Mouse (Mus musculus) adrenal gland, adult 2 months (tissue): ENCODE results near the gene Asl. TPM values are rescaled to one million over a fixed set of nuclear protein-coding genes. Genes with fewer than 3 reads are reported as not detected.
"Not testable (repeated sequence)": the region's sequence is repeated elsewhere in the genome, so short reads cannot be mapped to it uniquely, and the experiment has no call there.

Experiments used
- DNase-seq: peaks from one replicate; pipeline ENCODE4 v3.0.0; 2021
- polyA plus RNA-seq: library from polyadenylated mRNA; depleted of rRNA; stranded (reverse); fragments of >200 nt; gene quantifications from 2 replicates; pipeline ENCODE4 v1.2.3, GENCODE M21; 2012
- total RNA-seq, 2 experiments: library from RNA; stranded (reverse); gene quantifications; 2 replicates each; pipeline ENCODE4 v1.2.3; 2021

The Asl gene
- total and polyA plus RNA-seq, 3 experiments, result 92.5 to 115 (median 106) TPM

DNA sequence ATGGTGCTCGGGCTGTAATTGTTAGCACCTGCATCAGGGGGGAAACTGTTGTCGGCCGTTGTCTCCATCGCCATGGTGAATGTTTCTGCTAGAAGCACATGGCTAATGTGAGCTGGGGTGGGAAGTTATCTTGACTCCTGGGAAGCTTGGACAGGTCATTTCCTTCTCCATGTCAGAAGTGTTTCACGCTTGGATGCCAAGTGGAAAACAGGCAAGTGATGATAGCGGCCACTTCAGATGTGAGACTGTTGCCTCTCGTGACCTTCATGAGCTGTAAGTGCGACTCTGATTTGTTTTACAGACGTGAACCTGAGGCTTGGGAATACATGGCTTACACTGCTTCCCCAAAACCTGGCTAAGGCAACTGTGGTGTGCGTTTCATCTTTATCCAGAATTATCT is 17.5 kb upstream of the Asl start:
- DNase-seq, result no peak

DNA sequence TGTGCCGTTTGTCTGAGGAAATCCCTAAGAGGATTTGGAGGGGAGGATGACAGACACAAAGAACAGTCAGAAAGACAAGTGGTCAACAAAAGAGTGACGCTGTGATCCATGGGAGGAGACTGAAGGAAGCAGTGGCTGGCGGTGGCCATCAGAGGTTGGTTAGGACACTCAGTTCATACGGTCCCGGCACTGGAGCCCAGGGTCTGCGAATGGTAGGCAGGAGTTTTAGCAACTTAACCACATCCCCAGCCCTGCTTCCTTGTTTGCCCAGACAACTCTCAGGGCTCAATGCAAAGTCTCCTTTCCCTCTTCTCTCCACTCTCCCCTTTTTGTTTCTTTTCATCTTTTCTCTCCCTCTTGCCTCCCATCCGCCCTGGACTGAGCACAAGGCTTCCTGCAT is 17.1 kb upstream of the Asl start:
- no peak for DNase-seq

DNA sequence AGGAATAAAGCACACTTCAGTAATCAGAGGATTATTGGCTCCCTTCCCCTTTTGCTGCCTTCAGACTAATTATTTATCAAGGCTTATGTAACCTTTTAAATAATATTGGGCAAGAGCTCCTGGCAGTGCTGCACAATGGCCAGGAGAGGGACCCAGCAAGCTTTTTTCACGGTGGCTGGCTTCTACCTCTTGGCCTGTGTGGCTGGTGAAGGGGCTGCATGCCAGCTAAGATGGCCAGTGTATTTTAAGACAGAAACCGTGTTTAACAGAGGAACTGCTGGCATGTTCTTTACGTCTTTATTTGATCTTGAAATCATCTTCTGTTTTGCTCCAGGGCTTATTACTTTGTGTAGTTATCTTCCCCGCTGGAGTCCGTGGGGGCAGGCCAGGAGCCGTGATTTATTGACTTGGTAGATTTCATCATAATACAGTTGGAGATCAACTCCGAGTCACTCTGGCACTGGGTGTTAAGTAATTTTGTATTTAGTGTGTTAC is 15.2 kb upstream of the Asl start:
- DNase-seq, result peak; percentile 75

DNA sequence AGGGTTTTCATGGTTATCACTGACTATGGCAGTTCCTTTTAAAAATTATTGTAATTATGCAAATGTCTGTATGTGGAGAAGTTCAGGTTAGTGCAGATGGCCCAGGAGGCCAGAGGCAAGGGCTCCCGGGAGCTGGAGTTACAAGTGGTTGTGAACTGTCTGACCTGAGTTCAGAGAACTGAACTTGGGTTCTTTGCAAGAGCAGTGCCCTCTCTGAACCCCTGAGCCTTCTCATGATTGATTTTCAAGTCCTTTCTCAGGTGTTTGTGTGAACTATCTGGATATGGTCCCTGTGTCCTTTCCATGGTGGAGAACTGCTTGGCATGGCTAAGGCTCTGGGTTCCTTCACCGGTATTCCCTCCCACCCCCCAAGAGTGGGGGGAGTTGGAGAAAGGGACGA is 14.7 kb upstream of the Asl start:
- no peak for DNase-seq

DNA sequence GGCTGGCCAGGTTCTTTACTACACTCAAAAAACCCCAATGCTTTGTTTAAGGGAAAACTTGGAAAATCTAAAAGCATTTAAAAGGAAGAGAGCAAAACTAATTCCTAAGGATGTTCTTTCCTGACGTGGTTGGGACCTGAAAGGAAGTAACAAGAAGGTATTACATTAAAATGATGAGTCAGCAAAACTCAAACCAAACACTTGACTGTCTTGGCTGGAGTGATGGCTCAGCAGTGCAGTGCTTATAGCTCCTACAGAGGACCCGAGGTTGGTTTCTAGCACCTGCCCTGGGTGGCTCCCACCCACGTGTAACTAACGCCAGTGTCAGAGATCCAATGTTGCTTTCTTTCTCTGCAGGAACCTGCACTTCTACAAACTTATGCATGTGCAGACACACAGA is 12.2 kb upstream of the Asl start:
- no peak for DNase-seq

DNA sequence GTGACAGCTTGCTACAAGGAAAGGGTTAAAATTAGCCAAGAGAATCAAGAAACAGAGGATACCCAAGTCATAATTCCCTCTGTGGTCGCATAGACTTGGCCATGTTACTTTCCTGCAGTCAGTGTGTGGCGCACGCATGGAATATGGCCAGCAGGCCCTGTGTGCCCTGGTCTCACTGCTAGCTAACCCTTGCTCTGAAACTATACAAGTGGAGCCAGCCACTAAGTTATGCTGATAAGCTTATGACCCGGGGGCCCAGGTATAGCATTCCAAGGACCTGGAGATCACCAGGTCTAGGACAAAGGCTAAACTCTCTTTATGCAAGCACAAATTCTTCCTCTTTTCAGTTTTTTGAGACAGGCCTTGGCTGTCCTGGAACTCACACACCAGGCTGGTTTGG is 11.8 kb upstream of the Asl start:
- no peak for DNase-seq

DNA sequence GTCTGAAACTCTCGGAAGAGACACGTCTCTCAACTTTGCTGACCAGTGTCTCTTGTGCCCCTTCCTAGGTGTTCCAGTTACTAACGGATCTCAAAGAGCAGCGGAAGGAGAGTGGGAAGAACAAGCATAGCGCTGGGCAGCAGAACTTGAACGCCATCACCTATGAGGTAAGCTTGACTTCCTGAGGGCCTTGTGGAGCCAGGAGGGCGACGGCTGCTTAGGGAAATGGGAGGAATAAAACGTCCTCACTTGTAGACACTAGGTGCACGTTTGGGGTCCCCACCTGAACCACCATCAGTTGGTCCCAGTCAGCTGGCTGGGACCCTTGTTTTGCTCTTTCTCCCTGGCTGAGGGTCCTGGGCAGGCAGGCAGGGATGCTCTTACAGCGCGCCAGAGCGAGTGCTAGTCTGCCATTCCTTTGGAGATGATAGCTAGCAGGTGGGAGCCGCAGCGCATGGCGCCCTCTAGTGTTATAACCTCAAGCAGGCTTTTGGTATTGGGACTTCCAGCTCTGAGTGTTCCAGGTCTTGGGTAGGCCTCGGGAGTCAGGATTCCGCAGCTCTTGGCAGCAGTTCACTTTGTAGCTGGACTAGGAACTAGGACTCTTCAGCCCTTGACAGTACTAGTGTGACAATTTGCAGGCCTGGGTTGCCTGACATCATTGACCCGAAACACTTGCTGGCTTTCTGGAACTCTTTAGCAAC is 8.9 kb upstream of the Asl start:
- DNase-seq, result peak; percentile 74

DNA sequence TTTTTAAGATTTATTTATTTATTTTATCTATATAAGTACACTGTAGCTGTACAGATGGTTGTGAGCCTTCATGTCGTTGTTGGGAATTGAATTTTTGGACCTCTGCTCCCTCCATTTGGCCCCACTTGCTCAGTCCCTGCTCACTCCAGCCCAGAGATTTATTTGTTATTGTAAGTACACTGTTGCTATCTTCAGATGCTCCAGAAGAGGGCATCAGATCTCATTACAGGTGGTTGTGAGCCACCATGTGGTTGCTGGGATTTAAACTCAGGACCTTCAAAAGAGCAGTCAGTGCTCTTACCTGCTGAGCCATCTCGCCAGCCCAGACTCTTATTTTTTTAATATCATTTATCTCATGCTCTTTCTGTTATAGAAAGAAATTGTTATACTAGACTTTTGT is 7.3 kb upstream of the Asl start:
- not testable (repeated sequence) for DNase-seq

DNA sequence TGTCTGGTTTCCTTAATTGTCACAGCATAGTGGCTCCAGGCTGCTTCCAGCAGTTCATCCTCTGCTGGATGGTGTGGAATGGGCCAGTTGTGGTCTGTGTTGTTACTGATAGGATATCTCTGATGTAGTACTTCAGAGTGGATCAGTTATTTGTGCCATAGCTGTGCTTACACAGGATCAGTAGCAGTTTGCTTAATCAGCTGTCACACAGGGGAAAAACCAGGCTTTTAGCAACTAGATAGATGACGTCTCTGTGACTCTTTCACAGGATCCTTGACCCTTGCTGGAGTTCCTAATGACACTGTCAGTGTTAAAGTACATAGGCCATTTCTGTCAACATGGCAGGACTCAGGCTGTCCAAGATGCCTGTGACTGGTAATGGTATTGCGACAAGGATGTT is 4.8 kb upstream of the Asl start:
- peak; percentile 45 for DNase-seq

DNA sequence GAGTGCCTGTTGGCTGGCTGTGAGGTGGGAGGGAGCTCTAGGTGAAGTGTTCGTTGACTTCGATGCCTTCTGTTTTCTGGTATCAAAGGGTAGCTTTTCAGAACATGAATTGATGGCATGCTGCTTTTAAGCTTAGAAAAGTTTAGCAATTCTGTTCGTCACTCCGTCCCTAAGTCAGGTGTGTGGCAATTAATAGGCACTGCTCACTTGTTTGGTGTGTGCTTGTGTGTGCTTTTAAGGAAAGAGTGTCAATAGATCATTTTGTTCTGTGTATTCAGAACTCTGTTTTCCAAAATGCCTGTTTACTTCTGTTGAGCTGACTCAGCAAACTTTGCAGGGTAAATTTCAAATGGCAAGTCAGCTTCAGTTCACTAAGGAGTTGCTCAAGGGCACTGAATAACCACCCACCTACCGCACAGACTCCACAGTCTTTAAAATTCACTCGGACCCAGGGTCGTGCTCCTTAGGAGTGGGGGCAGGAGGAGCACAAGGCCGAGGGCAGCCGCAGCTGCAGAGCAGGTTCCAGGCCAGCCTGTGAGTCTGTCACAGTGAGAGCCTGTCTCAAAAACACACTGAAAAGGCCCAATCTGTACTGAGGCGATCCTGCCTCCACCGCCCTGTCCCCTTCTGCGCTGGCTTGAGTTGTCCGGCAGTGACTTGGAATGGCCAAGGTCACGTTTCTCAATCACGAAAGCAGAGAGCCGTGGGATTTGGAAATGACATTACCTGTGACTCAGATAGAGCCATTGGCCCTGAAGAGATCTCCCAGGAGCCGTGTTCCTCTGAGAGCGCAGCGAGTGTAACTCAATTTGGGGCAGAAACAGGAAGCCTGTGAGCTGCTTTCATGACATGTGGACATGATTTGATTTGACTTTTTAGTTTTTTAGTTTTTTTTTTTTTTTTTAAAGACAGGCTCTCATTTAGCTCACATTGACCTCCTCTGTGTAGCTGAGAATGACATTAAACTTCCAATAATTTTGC is 2.7 kb upstream of the Asl start:
- peak; percentile 84 for DNase-seq

DNA sequence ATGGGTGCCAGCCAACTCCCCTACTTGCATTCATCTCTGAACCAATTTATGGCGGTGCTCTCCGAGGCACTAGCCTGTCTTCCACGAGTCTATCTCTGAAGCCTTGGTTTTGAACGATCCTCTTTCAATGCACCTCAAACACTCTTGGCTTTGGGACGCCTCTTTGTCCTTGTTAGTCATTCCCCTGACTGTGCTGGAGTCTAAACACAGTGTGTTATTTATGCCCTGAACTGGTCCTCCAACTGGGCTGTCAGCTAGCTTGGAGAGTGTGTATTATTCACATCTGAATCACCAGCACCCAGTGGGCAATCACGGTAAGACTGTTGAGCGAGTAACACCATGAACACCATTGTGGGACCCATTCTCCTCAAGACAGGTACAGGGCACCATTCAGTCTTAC is 1.4 kb downstream of the Asl start:
- peak; percentile 81 for DNase-seq

DNA sequence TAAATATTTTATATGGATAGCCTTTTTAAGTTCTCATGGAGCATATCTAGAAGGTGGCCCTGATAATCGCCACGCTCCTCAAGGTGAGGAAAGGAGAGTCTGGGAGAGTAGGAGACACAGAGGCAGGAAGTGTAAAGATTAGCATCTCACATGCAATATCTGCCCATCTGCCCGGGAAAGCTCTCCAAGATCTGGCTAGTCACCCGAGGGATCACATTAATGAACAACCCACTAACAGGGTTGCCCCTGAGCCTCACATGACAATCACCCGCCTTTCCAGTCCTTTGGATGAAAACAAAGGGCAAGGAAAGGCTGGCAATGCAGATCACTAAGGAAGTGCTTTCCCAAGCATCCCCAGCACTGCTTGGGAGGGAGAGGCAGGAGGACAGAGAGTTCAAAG is 1.9 kb downstream of the Asl start:
- DNase-seq, result no peak

DNA sequence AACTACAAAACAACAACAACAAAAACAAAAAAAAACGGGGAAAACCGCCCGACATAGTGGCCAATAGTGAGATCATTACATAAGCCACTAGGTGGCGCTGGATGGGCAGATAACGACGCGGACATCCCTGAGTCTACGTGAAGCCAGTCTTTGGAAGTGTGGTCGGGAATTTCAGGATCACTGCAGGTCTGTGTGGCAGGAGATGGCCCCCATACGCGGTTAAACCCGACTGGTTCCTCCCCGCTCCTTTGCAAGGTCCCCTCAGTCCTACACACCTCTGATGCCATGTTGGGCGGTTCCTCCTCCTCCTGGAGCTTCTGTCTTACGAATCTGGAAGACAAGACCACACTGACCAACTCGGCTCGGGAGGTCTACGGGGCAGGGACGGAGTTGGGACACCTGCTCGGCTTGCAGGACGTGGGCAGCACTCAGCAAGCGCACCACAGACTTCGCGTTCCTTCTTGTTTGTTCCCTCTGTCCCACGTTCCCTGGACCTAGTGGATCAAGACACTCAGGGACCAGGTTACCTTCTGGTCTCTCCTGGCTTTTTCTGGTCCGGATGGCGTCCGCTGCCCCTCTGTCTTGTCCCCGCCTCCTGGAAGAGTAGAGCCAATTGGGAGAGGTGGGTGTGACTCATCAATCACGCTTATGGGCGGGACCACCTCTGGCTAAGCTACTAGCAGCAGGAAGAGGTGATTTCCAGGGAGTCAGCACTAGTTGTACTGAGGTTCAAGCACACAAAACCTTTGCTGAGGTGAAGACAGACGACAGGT is 5.1 kb downstream of the Asl start:
- peak; percentile 95 for DNase-seq

DNA sequence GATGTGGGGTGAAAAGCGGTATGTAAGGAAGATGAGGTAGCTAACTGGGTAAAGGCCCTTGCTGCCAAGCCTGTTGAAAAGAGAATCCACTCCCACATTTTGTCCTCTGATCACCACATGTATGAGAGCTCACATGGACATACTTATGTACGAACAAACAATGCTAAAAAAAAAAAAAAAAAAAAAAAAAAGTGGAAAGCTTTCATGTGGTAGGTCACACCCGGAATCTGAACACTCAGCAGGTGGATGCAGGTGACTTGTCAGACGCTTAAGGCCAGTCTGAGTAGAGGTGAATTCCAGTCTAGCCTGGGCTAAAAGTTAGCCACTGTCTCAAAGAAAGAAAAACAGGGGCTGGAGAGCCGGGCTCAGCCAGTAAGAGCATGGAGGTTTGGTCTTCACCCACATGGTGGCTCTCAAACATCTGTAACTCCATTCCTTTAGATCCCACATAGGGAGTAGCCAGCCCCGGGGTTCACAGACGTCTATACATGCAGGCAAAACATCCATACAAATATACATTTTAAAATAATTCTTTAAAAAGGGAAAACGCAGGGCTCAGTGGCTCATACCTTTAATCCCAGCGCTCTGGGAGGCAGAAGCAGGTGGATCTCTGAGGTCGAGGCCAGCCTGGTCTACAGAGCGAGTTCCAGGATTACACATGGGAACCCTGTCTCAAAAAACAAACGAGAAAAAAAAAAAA is 5.8 kb downstream of the Asl start:
- DNase-seq, result no peak

DNA sequence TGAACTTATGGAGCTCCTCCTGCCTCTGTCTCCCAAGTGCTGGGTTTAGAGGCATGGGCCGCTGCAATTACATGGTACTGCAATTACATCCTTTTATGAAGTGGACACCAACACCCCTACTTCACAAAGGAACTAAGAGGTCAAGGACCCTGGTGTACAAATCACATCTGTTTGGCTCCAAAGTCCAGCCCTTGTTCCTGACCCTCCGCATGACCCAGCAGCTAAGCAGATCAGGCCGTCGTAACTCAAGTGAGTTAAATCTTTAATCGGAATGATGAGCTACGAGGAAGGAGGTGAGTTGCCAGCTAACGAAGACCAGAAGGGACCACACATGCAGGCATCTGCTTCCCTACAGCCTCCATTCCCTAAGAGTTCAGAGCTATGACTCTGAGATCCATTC is 6.7 kb downstream of the Asl start:
- DNase-seq, result no peak

DNA sequence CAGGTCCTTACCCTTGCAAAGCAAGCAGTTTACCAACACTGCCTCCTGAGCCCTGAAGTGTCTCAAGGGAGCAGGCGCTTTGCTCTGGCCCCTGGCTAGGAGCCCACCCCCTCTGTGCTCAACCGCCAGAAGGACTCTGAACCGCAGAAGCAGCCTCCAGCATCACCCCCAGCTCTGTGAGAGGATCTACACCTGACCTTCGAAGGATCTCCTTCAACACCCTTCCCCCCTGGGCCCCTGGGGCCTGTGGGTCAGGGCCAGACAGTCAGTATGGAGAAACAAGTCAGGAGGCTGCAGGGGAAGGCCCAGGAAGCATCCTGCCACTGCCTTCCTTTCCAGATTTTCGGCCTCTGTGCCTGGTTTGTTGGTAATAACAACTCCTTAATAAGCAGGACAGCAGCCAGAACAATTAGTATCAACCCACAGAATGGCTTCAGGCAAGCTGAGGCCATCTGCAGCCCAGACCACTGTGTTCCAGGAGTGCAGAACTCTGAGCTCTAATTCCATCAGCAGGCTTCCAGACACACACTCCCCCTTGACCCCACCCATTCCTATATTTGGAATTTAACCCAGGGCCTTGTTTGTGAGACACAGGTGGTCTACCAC is 7.6 kb downstream of the Asl start:
- DNase-seq, result no peak

DNA sequence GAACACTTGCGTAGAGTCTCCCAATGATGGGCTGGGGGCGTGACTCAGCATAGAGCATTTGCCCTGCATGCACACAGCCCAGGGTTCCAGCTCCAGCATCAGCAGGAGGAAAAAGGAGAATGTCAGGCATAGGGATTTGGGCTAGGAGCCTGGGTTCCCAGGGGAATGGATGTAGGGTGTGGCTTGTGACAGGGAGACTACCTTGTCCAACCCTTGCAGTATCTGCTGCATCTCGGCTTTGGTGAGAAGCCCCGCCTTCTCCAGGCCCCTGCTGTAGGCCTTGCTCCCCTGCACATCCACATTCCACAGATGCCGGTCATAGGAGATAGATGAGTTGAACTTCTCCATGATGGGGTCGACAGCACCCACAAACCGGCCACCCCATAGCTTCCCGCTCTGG is 9.6 kb downstream of the Asl start:
- no peak for DNase-seq

DNA sequence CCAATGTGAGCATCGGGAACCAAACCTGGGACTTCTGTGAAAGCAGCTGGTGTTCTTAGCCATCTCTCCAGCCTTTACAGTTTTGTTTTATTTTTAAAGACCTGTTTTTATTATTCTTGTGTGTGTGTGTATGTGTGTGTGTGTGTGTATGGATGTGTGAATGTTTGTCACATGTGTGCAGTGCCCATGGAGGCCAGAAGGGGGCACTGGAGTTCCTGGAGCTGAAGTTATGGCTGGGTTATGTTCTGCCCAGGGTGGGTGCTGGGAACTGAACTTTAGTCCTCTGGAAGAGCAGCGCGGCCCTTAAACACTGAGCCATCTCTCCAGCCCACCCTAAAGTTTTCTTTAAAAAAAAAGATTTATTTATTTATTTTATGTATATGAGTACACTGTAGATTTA is 13.9 kb downstream of the Asl start:
- DNase-seq, result no peak

DNA sequence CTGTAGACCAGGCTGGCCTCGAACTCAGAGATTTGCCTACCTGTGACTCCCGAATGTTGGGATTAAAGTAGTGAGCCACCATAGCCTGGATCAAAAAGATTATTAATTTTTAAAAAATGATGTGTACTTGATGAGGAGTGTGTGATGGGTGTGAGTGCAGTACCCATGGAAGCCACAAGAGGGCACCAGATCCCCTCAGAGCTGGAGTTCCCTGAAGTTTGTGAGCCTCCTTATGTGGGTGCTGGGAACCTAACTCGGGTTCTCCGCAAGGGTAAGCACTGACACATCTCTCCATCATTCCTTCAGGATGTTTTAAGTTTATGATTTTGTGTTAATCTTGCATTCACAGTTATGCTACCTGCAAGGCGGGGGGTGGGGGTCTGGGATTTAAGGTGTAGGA is 18.1 kb downstream of the Asl start:
- DNase-seq, result no peak

DNA sequence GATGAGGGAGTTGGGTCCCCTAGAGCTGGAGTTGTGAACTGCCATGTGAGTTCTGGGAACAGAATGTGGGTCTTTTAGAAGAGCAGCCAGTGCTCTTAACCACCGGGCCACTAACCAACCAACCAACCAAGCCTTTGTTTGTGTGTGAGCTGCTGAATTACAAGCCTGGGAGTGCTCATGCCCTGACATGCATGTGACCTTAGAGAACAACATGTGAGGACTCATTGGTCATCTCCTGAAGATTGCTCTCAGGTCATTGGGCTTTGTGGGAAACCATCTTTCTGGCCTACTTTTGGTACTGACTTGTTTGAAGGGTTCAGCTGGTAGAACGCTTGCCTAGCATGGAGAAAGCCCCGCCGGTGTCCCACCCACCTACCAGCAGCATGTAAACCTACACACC is 19.3 kb downstream of the Asl start:
- no peak for DNase-seq

DNA sequence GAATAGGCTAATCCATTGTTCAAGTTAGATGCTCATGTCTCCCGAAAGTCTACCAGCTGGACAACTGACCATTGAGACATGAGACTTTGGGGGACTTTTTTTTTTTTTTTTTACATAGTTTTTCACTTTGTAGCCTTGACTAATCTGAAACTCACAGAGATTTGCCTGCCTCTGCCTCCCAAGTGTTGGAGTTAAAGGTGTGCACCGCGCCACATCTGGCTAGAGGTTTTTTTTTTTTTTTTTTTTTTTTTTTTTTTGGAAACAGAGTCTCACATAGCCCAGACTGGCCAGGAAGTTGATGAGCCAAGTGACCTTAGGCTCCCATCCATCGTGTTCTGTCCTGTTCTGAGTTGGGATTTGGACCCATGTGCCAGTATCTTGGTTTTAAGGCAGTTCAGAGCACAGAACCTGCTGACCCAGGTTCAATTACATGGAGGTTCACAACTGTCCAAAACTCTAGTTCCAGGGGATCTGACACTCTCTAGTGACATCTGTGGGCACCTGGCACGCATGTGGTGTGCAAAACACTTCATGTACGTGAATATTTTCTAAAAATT is 20.9 kb downstream of the Asl start:
- no peak for DNase-seq
